Mouse (Mus musculus): ENCODE data around the gene Camta1. TPM values are rescaled to one million over a fixed set of nuclear protein-coding genes. Genes with fewer than 3 reads are reported as not detected.

The Camta1 gene
- polyA plus RNA-seq, 1 experiment from 2014 or later, result 25.3 TPM

DNA sequence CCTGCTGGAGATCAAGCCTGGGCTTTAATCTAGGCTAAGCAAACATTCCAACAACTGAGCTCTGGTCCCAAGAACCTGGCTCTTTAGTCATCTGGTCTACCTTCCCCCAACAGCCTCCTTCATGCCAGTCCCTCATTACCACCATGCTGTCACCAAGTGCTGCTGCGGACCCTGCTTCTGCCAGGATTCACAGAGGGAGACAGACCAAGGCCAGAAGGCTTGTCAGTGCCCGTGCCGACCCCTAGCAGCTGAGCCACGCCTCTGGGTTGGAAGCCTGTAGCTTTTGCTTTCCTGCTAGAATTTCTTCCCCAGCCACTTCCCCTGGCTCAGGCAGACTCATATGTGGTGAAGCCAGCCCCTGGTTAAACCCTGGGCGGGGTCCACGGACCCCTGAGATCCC, 533.6 kb downstream of the Camta1 start:
- H3K4me1 ChIP-seq (ENCODE audit: control insufficient read depth, low read depth, low read length), result no peaks in the 10 kb centered on the region
- WGBS (ENCODE audit: insufficient replicate concordance), result 49% methylated on average over 6 of the region's 6 CpGs
- H3K27ac ChIP-seq (ENCODE audit: low read length), result no peak overlapping the region
- no peak overlapping the region for H3K9ac ChIP-seq (ENCODE audit: low read depth, low read length)
- H3K27me3 ChIP-seq (ENCODE audit: control insufficient read depth, insufficient read depth, low read depth, low read length), result no peaks in the 10 kb centered on the region
- ATAC-seq (ENCODE audit: low read depth), result no peak
- H3K36me3 ChIP-seq (ENCODE audit: control insufficient read depth, insufficient read depth), result no peaks in the 10 kb centered on the region
- no peaks in the 10 kb centered on the region for H3K9me3 ChIP-seq (replicated peaks; ENCODE audit: control insufficient read depth, low read length)
- H3K4me3 ChIP-seq (ENCODE audit: low read depth, low read length), result no peak overlapping the region
- no peak overlapping the region for H3K4me2 ChIP-seq (ENCODE audit: low read depth, low read length)

DNA sequence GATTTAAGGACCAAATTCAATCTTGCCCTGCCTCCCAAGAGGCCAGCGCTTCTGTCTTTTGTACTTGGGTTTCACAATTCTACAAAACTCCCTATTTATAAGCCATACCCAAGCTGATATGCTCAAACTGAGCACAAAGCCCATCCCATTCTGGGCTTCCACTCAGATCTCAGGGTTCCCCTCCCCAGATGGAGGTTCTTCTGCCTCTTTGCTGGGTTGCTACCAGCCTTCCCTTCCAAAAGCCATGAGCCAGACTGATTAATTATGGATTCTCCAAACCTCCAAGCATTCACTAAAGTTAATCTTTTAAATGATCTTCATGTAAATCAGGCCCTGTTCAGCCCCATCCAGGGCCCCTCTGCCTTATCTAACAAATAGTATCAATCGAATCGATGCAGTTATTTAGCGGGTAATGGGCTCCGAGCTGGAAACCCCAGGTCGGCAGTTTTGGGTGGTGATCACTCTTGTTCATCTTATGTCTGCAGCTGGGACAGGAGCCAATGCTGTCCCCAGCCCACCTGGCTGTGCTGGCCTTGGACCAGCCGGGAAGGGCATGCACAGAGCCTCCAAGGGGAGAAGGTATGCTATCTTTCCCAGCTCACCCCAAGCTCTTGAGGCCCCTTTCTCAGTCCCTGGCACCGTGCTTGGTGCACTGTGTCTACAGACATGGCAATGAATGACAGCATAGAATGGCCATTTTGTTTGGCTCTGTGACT, 534.5 kb downstream of the Camta1 start:
- no peak overlapping the region for H3K9ac ChIP-seq (ENCODE audit: low read depth, low read length)
- no peaks in the 10 kb centered on the region for H3K4me1 ChIP-seq (ENCODE audit: control insufficient read depth, low read depth, low read length)
- ATAC-seq (ENCODE audit: low read depth), result no peak
- H3K9me3 ChIP-seq (replicated peaks; ENCODE audit: control insufficient read depth, low read length), result no peaks in the 10 kb centered on the region
- no peaks in the 10 kb centered on the region for H3K36me3 ChIP-seq (ENCODE audit: control insufficient read depth, insufficient read depth)
- 76% methylated on average over 8 of the region's 8 CpGs for WGBS (ENCODE audit: insufficient replicate concordance)
- H3K27ac ChIP-seq (ENCODE audit: low read length), result no peak overlapping the region
- no peak overlapping the region for H3K4me3 ChIP-seq (ENCODE audit: low read depth, low read length)
- H3K4me2 ChIP-seq (ENCODE audit: low read depth, low read length), result no peak overlapping the region
- H3K27me3 ChIP-seq (ENCODE audit: control insufficient read depth, insufficient read depth, low read depth, low read length), result no peaks in the 10 kb centered on the region

DNA sequence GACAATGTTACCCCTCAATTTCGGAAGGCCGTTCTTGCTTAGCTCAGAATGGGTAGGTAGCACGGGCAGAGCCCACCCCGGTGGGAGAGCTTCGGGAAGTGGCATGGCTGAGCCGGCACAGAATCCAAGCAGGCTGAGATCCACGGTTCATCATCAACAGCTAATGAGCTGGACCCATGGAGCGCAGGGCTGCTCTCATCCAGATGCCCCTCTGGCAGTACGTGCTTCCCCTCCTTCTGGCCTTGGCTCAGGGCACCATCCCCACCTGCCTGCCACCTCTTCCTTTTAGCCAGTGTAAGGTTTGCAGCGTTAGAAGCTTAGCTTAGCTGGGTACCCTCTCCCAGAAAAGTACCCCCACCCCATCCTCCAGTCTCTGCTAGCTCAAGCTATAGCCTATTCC, 545.2 kb downstream of the Camta1 start:
- no peaks in the 10 kb centered on the region for H3K27me3 ChIP-seq (ENCODE audit: control insufficient read depth, insufficient read depth, low read depth, low read length)
- H3K4me1 ChIP-seq (ENCODE audit: control insufficient read depth, low read depth, low read length), result no peaks in the 10 kb centered on the region
- H3K4me3 ChIP-seq (ENCODE audit: low read depth, low read length), result no peak overlapping the region
- 69% methylated on average over 10 of the region's 10 CpGs for WGBS (ENCODE audit: insufficient replicate concordance)
- no peak overlapping the region for H3K9ac ChIP-seq (ENCODE audit: low read depth, low read length)
- H3K4me2 ChIP-seq (ENCODE audit: low read depth, low read length), result no peak overlapping the region
- H3K36me3 ChIP-seq (ENCODE audit: control insufficient read depth, insufficient read depth), result no peaks in the 10 kb centered on the region
- no peaks in the 10 kb centered on the region for H3K9me3 ChIP-seq (replicated peaks; ENCODE audit: control insufficient read depth, low read length)
- no peak overlapping the region for H3K27ac ChIP-seq (ENCODE audit: low read length)
- no peak for ATAC-seq (ENCODE audit: low read depth)

DNA sequence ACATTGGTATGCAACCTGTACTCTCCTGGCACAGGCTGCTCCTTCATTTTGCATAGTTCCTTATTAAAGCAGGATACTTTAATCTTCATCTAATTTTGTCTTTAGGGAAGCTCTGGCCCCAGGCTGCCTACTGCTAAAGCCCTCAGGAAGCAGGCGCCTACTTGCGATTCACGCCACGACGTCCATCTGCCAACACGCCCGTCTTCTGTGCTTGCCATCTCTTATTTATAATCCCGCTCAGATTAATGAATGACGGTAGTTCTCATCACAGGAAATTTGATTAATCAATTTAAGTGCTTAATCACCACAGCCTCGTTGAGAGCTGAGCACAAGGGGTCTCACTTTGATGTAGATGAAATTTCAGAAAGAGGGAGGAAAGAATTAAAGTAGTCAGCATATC, 546.0 kb downstream of the Camta1 start:
- Histone ChIP-seq H3K4me2 (ENCODE audit: low read depth, low read length) (no peak overlapping the region), H3K4me1 (ENCODE audit: control insufficient read depth, low read depth, low read length) (no peaks in the 10 kb centered on the region), H3K4me3 (ENCODE audit: low read depth, low read length) (no peak overlapping the region), H3K9me3 (replicated peaks; ENCODE audit: control insufficient read depth, low read length) (no peaks in the 10 kb centered on the region), H3K27me3 (ENCODE audit: control insufficient read depth, insufficient read depth, low read depth, low read length) (no peaks in the 10 kb centered on the region), H3K27ac (ENCODE audit: low read length) (no peak overlapping the region), H3K36me3 (ENCODE audit: control insufficient read depth, insufficient read depth) (no peaks in the 10 kb centered on the region), H3K9ac (ENCODE audit: low read depth, low read length) (no peak overlapping the region)
- WGBS (ENCODE audit: insufficient replicate concordance), result 64% methylated on average over 10 of the region's 10 CpGs
- no peak for ATAC-seq (ENCODE audit: low read depth)

DNA sequence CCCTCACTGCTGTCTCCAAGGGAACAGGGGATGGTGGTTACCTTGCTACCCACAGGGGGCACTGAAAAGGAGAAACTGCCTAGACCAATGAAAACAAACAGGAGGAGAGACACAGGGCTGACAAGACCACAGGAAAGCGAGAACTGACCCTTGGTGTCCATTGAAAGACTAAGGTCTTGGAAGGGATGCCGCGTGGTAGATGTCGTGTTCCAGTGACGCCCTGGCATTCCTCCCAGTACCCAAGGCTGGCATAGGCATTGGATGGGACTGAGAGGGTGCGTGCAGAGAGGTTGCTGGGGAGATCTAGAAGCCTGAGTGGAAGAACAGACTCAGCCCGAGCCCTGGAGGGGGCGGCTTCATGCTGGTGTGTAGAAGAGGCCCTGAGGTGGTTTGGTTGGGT, 550.9 kb downstream of the Camta1 start:
- Histone ChIP-seq H3K9me3 (replicated peaks; ENCODE audit: control insufficient read depth, low read length) (no peaks in the 10 kb centered on the region), H3K9ac (ENCODE audit: low read depth, low read length) (no peak overlapping the region), H3K4me2 (ENCODE audit: low read depth, low read length) (no peak overlapping the region), H3K36me3 (ENCODE audit: control insufficient read depth, insufficient read depth) (no peaks in the 10 kb centered on the region), H3K27me3 (ENCODE audit: control insufficient read depth, insufficient read depth, low read depth, low read length) (no peaks in the 10 kb centered on the region), H3K4me3 (ENCODE audit: low read depth, low read length) (no peak overlapping the region), H3K4me1 (ENCODE audit: control insufficient read depth, low read depth, low read length) (no peaks in the 10 kb centered on the region), H3K27ac (ENCODE audit: low read length) (no peak overlapping the region)
- WGBS (ENCODE audit: insufficient replicate concordance), result 75% methylated on average over 8 of the region's 8 CpGs
- no peak for ATAC-seq (ENCODE audit: low read depth)

DNA sequence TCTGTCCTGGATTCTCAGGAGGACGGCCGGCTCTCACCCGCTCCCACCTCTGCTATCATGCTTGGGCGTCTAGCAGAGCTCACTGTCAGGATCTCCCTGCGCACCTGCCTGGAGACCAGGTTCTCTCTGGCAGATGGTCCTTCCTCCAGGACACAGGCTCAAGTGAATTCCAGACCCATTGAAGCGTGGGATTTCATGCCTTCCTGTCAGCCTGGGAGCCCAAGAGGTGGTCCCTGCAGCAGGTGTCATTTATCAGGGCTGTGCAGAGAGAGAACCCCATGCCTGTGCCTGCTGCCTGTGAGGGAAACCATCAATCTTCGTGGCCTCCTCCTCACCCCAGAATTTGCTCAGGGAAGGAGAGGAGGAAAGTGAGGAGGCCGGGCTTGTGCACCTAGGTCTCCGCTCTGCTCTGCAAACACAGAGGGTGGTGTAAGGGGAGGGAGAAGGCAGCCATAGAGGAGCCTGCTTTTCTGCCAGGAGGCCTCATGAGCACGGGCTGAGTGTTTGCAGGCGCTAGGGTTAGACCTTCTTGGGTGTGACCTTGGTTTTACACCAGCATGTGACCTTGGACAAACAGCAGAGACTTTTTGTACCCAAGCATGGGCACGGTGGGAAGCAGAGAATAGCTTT, 551.5 kb downstream of the Camta1 start:
- no peak overlapping the region for H3K27ac ChIP-seq (ENCODE audit: low read length)
- no peak overlapping the region for H3K4me3 ChIP-seq (ENCODE audit: low read depth, low read length)
- no peak for ATAC-seq (ENCODE audit: low read depth)
- 39% methylated on average over 12 of the region's 12 CpGs for WGBS (ENCODE audit: insufficient replicate concordance)
- H3K36me3 ChIP-seq (ENCODE audit: control insufficient read depth, insufficient read depth), result no peaks in the 10 kb centered on the region
- H3K27me3 ChIP-seq (ENCODE audit: control insufficient read depth, insufficient read depth, low read depth, low read length), result no peaks in the 10 kb centered on the region
- no peaks in the 10 kb centered on the region for H3K9me3 ChIP-seq (replicated peaks; ENCODE audit: control insufficient read depth, low read length)
- H3K4me1 ChIP-seq (ENCODE audit: control insufficient read depth, low read depth, low read length), result no peaks in the 10 kb centered on the region
- H3K4me2 ChIP-seq (ENCODE audit: low read depth, low read length), result no peak overlapping the region
- H3K9ac ChIP-seq (ENCODE audit: low read depth, low read length), result no peak overlapping the region

DNA sequence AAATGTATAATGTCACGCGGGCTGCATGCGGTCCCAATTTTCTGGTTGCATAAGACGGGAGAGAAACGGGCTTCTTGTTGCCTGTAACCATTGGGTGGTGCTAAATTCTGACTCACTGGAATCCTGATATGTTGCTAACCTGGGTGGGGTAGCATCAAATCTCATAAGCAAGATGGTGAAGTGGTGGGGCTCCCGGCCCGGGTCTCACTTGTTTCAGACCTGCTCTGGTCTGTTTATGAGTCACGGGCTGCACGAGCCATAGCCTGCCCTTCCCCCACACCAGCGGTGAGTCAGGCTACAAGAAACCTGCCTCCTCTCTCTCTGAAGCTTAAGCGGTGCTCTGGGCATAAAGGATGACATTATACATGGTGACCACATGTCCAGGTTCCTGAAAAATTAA, 554.8 kb downstream of the Camta1 start:
- no peaks in the 10 kb centered on the region for H3K36me3 ChIP-seq (ENCODE audit: control insufficient read depth, insufficient read depth)
- H3K27me3 ChIP-seq (ENCODE audit: control insufficient read depth, insufficient read depth, low read depth, low read length), result no peaks in the 10 kb centered on the region
- H3K9ac ChIP-seq (ENCODE audit: low read depth, low read length), result no peak overlapping the region
- 67% methylated on average over 11 of the region's 11 CpGs for WGBS (ENCODE audit: insufficient replicate concordance)
- no peak overlapping the region for H3K27ac ChIP-seq (ENCODE audit: low read length)
- H3K9me3 ChIP-seq (replicated peaks; ENCODE audit: control insufficient read depth, low read length), result no peaks in the 10 kb centered on the region
- ATAC-seq (ENCODE audit: low read depth), result no peak
- no peak overlapping the region for H3K4me3 ChIP-seq (ENCODE audit: low read depth, low read length)
- H3K4me2 ChIP-seq (ENCODE audit: low read depth, low read length), result no peak overlapping the region
- no peaks in the 10 kb centered on the region for H3K4me1 ChIP-seq (ENCODE audit: control insufficient read depth, low read depth, low read length)

DNA sequence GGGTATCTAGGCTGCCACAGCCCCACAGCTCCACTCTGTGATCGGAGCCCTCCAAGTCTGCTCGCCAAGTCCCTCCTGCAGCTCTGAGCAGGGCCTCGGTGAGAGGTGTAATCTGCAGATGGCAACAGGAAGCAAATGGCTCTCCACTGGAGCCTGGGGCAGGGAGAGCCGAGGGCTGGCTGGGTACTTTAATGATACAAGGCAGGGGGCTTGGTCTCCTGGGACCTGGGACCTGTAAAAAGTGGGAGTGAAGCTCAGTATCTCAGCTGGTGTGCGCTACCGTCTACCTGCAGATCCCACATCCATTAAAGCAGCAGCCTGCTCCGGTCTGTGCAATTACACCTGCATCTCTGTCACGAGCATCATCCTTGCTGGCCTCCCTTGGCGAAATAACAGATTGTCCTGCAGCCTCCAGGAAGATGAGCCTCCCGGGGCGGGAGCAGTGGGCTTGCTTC, 555.3 kb downstream of the Camta1 start:
- Histone ChIP-seq H3K9ac (ENCODE audit: low read depth, low read length) (no peak overlapping the region), H3K27ac (ENCODE audit: low read length) (no peak overlapping the region), H3K27me3 (ENCODE audit: control insufficient read depth, insufficient read depth, low read depth, low read length) (no peaks in the 10 kb centered on the region), H3K4me2 (ENCODE audit: low read depth, low read length) (no peak overlapping the region), H3K4me3 (ENCODE audit: low read depth, low read length) (no peak overlapping the region), H3K36me3 (ENCODE audit: control insufficient read depth, insufficient read depth) (no peaks in the 10 kb centered on the region), H3K9me3 (replicated peaks; ENCODE audit: control insufficient read depth, low read length) (no peaks in the 10 kb centered on the region), H3K4me1 (ENCODE audit: control insufficient read depth, low read depth, low read length) (no peaks in the 10 kb centered on the region)
- 47% methylated on average over 11 of the region's 11 CpGs for WGBS (ENCODE audit: insufficient replicate concordance)
- ATAC-seq (ENCODE audit: low read depth), result no peak

DNA sequence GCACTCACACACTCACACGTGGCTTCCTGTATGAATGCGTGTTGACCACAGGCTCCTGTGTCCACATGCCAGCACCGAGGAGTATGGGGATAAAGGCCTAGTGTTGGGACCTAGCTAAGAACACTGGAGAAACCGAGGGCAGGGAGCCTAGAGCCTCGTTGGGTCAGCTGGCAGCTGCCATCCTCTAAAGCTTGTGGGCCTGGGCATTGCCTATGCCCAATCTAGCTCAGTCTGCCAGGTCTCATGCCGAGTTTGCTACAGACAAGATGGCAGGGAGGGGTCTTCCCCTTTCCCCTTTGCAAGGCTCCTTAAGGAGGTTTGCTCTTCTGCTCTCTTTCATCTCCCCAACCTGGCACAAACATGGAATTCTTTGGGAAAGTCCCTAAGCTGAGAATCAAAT, 555.9 kb downstream of the Camta1 start:
- no peaks in the 10 kb centered on the region for H3K4me1 ChIP-seq (ENCODE audit: control insufficient read depth, low read depth, low read length)
- H3K27ac ChIP-seq (ENCODE audit: low read length), result no peak overlapping the region
- no peak overlapping the region for H3K4me3 ChIP-seq (ENCODE audit: low read depth, low read length)
- H3K9ac ChIP-seq (ENCODE audit: low read depth, low read length), result no peak overlapping the region
- H3K27me3 ChIP-seq (ENCODE audit: control insufficient read depth, insufficient read depth, low read depth, low read length), result no peaks in the 10 kb centered on the region
- no peak for ATAC-seq (ENCODE audit: low read depth)
- 51% methylated on average over 6 of the region's 6 CpGs for WGBS (ENCODE audit: insufficient replicate concordance)
- H3K9me3 ChIP-seq (replicated peaks; ENCODE audit: control insufficient read depth, low read length), result no peaks in the 10 kb centered on the region
- H3K36me3 ChIP-seq (ENCODE audit: control insufficient read depth, insufficient read depth), result no peaks in the 10 kb centered on the region
- no peak overlapping the region for H3K4me2 ChIP-seq (ENCODE audit: low read depth, low read length)

Measured in liver, embryonic 16.5 days (tissue).